Mouse (Mus musculus) cerebellum, postnatal 36 days (tissue): Measurements from ENCODE around the gene Haus7.

Experiments
- DNase-seq, 2 experiments: peaks; one replicate each; pipeline ENCODE4 v3.0.0; 2021 to 2022; ENCODE audit warnings: mixed read lengths in 2 of 2

The Haus7 gene

GRCm38 (mm10) chrX:73458877-73459392 is at the start of gene Haus7:
Gene Haus7 (minus strand): TSS chrX:73459044.
- peak; percentile 78 to 86 for DNase-seq

- peak; percentile 90 to 92 for DNase-seq
Observed at GRCm38 (mm10) chrX:73506577-73506976, 47.7 kb upstream of the Haus7 start.

GRCm38 (mm10) chrX:73505130-73505735 is 46.4 kb upstream of the Haus7 start:
- peak; percentile 44 to 53 for DNase-seq

GRCm38 (mm10) chrX:73496746-73497145 is 37.9 kb upstream of the Haus7 start:
- no peak for DNase-seq

- peak; percentile 55 to 67 for DNase-seq
Observed at GRCm38 (mm10) chrX:73493567-73493966, 34.7 kb upstream of the Haus7 start.

- no peak for DNase-seq
Observed at GRCm38 (mm10) chrX:73490804-73491203, 32.0 kb upstream of the Haus7 start.

GRCm38 (mm10) chrX:73490186-73490585 is 31.3 kb upstream of the Haus7 start:
- DNase-seq = no peak

GRCm38 (mm10) chrX:73486920-73487319 is 28.1 kb upstream of the Haus7 start:
- no peak for DNase-seq

- no peak for DNase-seq
Observed at GRCm38 (mm10) chrX:73484870-73485269, 26.0 kb upstream of the Haus7 start.

- no peak for DNase-seq
Observed at GRCm38 (mm10) chrX:73484076-73484475, 25.2 kb upstream of the Haus7 start.

GRCm38 (mm10) chrX:73483484-73483810 is 24.6 kb upstream of the Haus7 start, which contains the start of gene Bgn:
Gene Bgn (plus strand): TSS chrX:73483602.
- DNase-seq = no peak

GRCm38 (mm10) chrX:73482643-73483483 is 24.0 kb upstream of the Haus7 start:
- DNase-seq = no peak

GRCm38 (mm10) chrX:73480334-73480733 is 21.5 kb upstream of the Haus7 start:
- DNase-seq = no peak

- no peak for DNase-seq
Observed at GRCm38 (mm10) chrX:73479656-73480055, 20.8 kb upstream of the Haus7 start.

GRCm38 (mm10) chrX:73477500-73477899 is 18.7 kb upstream of the Haus7 start:
- DNase-seq = no peak

GRCm38 (mm10) chrX:73476621-73477020 is 17.8 kb upstream of the Haus7 start:
- no peak for DNase-seq

GRCm38 (mm10) chrX:73475658-73476256 is 16.9 kb upstream of the Haus7 start:
- no peak for DNase-seq

- no peak for DNase-seq
Observed at GRCm38 (mm10) chrX:73474340-73475165, 15.7 kb upstream of the Haus7 start.

GRCm38 (mm10) chrX:73471764-73472163 is 12.9 kb upstream of the Haus7 start:
- DNase-seq = no peak

- no peak for DNase-seq
Observed at GRCm38 (mm10) chrX:73468752-73469151, 9.9 kb upstream of the Haus7 start.

- no peak for DNase-seq
Observed at GRCm38 (mm10) chrX:73468330-73468729, 9.5 kb upstream of the Haus7 start.

- DNase-seq = no peak
Observed at GRCm38 (mm10) chrX:73467446-73468241, 8.8 kb upstream of the Haus7 start.
